Mouse (Mus musculus): ENCODE results near the gene Krtcap3. TPM values are rescaled to one million over a fixed set of nuclear protein-coding genes. Genes with fewer than 3 reads are reported as not detected.

Krtcap3 gene
- total RNA-seq, 1 experiment, result 10.5 TPM

GRCm38 (mm10) chr5:31250716-31251115, 775 bp upstream of the Krtcap3 start:
- in situ Hi-C loops (cut with MboI; ENCODE audit: low sequenced_read_pairs in 2 of 2, unreplicated experiment in 2 of 2), result no loop called here
- H3K9me3 ChIP-seq (ENCODE audit: control insufficient read depth, insufficient read depth, low read depth, low read length), result no peaks in the 10 kb centered on the region
- H3K36me3 ChIP-seq (ENCODE audit: control insufficient read depth, insufficient read depth, low read length, poor library complexity, severe bottlenecking), result peaks cover 14% of the 10 kb centered on the region; the same call in 1 of the 2 replicates
- TF ChIP-seq HCFC1 (IDR thresholded peaks at IDR 0.05; ENCODE audit: borderline replicate concordance, insufficient read depth, low read length) (no peak), ZNF384 (IDR thresholded peaks at IDR 0.05; ENCODE audit: low read depth, low read length) (no peak), CHD2 (IDR thresholded peaks at IDR 0.05; ENCODE audit: low read depth, low read length) (no peak), MAFK (IDR thresholded peaks at IDR 0.05; ENCODE audit: insufficient read depth, low read depth, low read length) (no peak), ZC3H11A (IDR thresholded peaks at IDR 0.05; ENCODE audit: borderline replicate concordance, low read depth, low read length) (no peak)
- peak overlapping the region; percentile 22; the same call in 1 of the 2 replicates for H3K9ac ChIP-seq (ENCODE audit: insufficient read depth, low read depth, low read length, poor library complexity, severe bottlenecking)
- no peak overlapping the region for H3K4me3 ChIP-seq (ENCODE audit: insufficient read depth in 1 of 2, low read depth in 1 of 2, low read length in 2 of 2, poor library complexity in 1 of 2, severe bottlenecking in 1 of 2)
- H3K27ac ChIP-seq (ENCODE audit: insufficient read depth, low read depth, low read length, poor library complexity, severe bottlenecking), result no peak overlapping the region
- H3K4me1 ChIP-seq (ENCODE audit: control insufficient read depth in 2 of 2, insufficient read depth in 2 of 2, low read length in 2 of 2, poor library complexity in 1 of 2), result peaks cover 3 to 30% of the 10 kb centered on the region in 2 experiments; a peak in 3 of 4 replicates
- DNase-seq (ENCODE audit: low read depth, low spot score), result no peak

GRCm38 (mm10) chr5:31252151-31252550, 660 bp downstream of the Krtcap3 start:
- in situ Hi-C loops (cut with MboI; ENCODE audit: low sequenced_read_pairs in 2 of 2, unreplicated experiment in 2 of 2), result no loop called here
- Histone ChIP-seq H3K9ac (ENCODE audit: insufficient read depth, low read depth, low read length, poor library complexity, severe bottlenecking) (peak overlapping the region; percentile 53), H3K27ac (ENCODE audit: insufficient read depth, low read depth, low read length, poor library complexity, severe bottlenecking) (no peak overlapping the region; the same call in 1 of the 2 replicates), H3K4me3 (ENCODE audit: insufficient read depth in 1 of 2, low read depth in 1 of 2, low read length in 2 of 2, poor library complexity in 1 of 2, severe bottlenecking in 1 of 2) (peak overlapping the region; percentile 69 to 75), H3K36me3 (ENCODE audit: control insufficient read depth, insufficient read depth, low read length, poor library complexity, severe bottlenecking) (peaks cover 14% of the 10 kb centered on the region; the same call in 1 of the 2 replicates), H3K9me3 (ENCODE audit: control insufficient read depth, insufficient read depth, low read depth, low read length) (no peaks in the 10 kb centered on the region), H3K4me1 (ENCODE audit: control insufficient read depth in 2 of 2, insufficient read depth in 2 of 2, low read length in 2 of 2, poor library complexity in 1 of 2) (peaks cover 3 to 30% of the 10 kb centered on the region in 2 experiments; a peak in 3 of 4 replicates)
- TF ChIP-seq ZC3H11A (IDR thresholded peaks at IDR 0.05; ENCODE audit: borderline replicate concordance, low read depth, low read length), result no peak
- TF ChIP-seq HCFC1 (IDR thresholded peaks at IDR 0.05; ENCODE audit: borderline replicate concordance, insufficient read depth, low read length), result no peak
- TF ChIP-seq ZNF384 (IDR thresholded peaks at IDR 0.05; ENCODE audit: low read depth, low read length), result no peak
- TF ChIP-seq CHD2 (IDR thresholded peaks at IDR 0.05; ENCODE audit: low read depth, low read length), result no peak
- no peak for TF ChIP-seq MAFK (IDR thresholded peaks at IDR 0.05; ENCODE audit: insufficient read depth, low read depth, low read length)
- no peak for DNase-seq (ENCODE audit: low read depth, low spot score)

- Histone ChIP-seq H3K4me3 (ENCODE audit: insufficient read depth in 1 of 2, low read depth in 1 of 2, low read length in 2 of 2, poor library complexity in 1 of 2, severe bottlenecking in 1 of 2) (no peak overlapping the region), H3K27ac (ENCODE audit: insufficient read depth, low read depth, low read length, poor library complexity, severe bottlenecking) (no peak overlapping the region), H3K9me3 (ENCODE audit: control insufficient read depth, insufficient read depth, low read depth, low read length) (no peaks in the 10 kb centered on the region), H3K9ac (ENCODE audit: insufficient read depth, low read depth, low read length, poor library complexity, severe bottlenecking) (no peak overlapping the region), H3K4me1 (ENCODE audit: control insufficient read depth in 2 of 2, insufficient read depth in 2 of 2, low read length in 2 of 2, poor library complexity in 1 of 2) (peaks cover 3 to 30% of the 10 kb centered on the region in 2 experiments; a peak in 3 of 4 replicates), H3K36me3 (ENCODE audit: control insufficient read depth, insufficient read depth, low read length, poor library complexity, severe bottlenecking) (peaks cover 20% of the 10 kb centered on the region)
- TF ChIP-seq ZC3H11A (IDR thresholded peaks at IDR 0.05; ENCODE audit: borderline replicate concordance, low read depth, low read length) (no peak), CHD2 (IDR thresholded peaks at IDR 0.05; ENCODE audit: low read depth, low read length) (no peak), HCFC1 (IDR thresholded peaks at IDR 0.05; ENCODE audit: borderline replicate concordance, insufficient read depth, low read length) (no peak), ZNF384 (IDR thresholded peaks at IDR 0.05; ENCODE audit: low read depth, low read length) (no peak), MAFK (IDR thresholded peaks at IDR 0.05; ENCODE audit: insufficient read depth, low read depth, low read length) (no peak)
- DNase-seq (ENCODE audit: low read depth, low spot score), result no peak
- in situ Hi-C loops (cut with MboI; ENCODE audit: low sequenced_read_pairs in 2 of 2, unreplicated experiment in 2 of 2), result no loop called here
These were observed 1.5 kb downstream of the Krtcap3 start for GRCm38 (mm10) chr5:31252795-31253545.

- peaks cover 20% of the 10 kb centered on the region for H3K36me3 ChIP-seq (ENCODE audit: control insufficient read depth, insufficient read depth, low read length, poor library complexity, severe bottlenecking)
- no peak for TF ChIP-seq CHD2 (IDR thresholded peaks at IDR 0.05; ENCODE audit: low read depth, low read length)
- TF ChIP-seq HCFC1 (IDR thresholded peaks at IDR 0.05; ENCODE audit: borderline replicate concordance, insufficient read depth, low read length), result no peak
- TF ChIP-seq MAFK (IDR thresholded peaks at IDR 0.05; ENCODE audit: insufficient read depth, low read depth, low read length), result no peak
- no peak for TF ChIP-seq ZNF384 (IDR thresholded peaks at IDR 0.05; ENCODE audit: low read depth, low read length)
- TF ChIP-seq ZC3H11A (IDR thresholded peaks at IDR 0.05; ENCODE audit: borderline replicate concordance, low read depth, low read length), result no peak
- H3K9me3 ChIP-seq (ENCODE audit: control insufficient read depth, insufficient read depth, low read depth, low read length), result no peaks in the 10 kb centered on the region
- no peak overlapping the region for H3K4me3 ChIP-seq (ENCODE audit: insufficient read depth in 1 of 2, low read depth in 1 of 2, low read length in 2 of 2, poor library complexity in 1 of 2, severe bottlenecking in 1 of 2)
- no peak overlapping the region for H3K9ac ChIP-seq (ENCODE audit: insufficient read depth, low read depth, low read length, poor library complexity, severe bottlenecking)
- no peak overlapping the region for H3K27ac ChIP-seq (ENCODE audit: insufficient read depth, low read depth, low read length, poor library complexity, severe bottlenecking)
- H3K4me1 ChIP-seq (ENCODE audit: control insufficient read depth in 2 of 2, insufficient read depth in 2 of 2, low read length in 2 of 2, poor library complexity in 1 of 2), result peaks cover 3 to 30% of the 10 kb centered on the region in 2 experiments; a peak in 3 of 4 replicates
- no peak for DNase-seq (ENCODE audit: low read depth, low spot score)
- in situ Hi-C loops (cut with MboI; ENCODE audit: low sequenced_read_pairs in 2 of 2, unreplicated experiment in 2 of 2), result no loop called here
These were observed 2.3 kb downstream of the Krtcap3 start for GRCm38 (mm10) chr5:31253806-31254205.

All from ES-E14 (cell line).